Mouse (Mus musculus): ENCODE measurements at regions not wholly inside any gene's neighbourhood (a gene's known extent, or its start where the extent isn't known, plus 50 kb on each side); places are given as distances from the start of the nearest gene placed in this dataset.

DNA sequence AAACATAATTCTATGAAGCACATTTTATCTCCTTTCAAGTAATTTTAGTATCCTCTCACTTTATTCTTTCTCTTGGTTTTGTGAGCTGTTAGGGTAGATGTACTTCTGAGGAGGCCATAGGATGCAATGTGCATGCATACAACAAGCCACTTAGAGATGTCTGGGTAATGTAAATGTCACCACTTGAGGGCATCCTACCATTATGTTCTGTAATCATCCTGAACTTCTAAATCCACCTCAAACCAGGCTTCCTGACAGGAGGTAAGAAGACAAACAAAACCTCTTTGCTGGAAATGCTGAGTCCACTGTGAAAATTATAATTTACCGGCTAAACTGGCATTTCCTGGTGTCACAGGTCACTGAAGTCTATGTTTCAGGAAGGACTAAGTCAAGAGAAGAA is 946.2 kb upstream of the Slit2 start:
- Histone ChIP-seq H3K27ac (ENCODE audit: control insufficient read depth, low read depth, low read length) (no peak overlapping the region), H3K9me3 (replicated peaks; ENCODE audit: insufficient read depth, low read length) (no peaks in the 10 kb centered on the region), H3K79me2 (ENCODE audit: control insufficient read depth, insufficient read depth, low read length, poor library complexity) (no peaks in the 10 kb centered on the region), H3K36me3 (ENCODE audit: control insufficient read depth in 1 of 2, insufficient read depth in 2 of 2, low read length in 2 of 2) (no peaks in the 10 kb centered on the region), H3K4me1 (ENCODE audit: control insufficient read depth in 1 of 2, insufficient read depth in 2 of 2, low read length in 2 of 2) (no peaks in the 10 kb centered on the region), H3K4me3 (ENCODE audit: control insufficient read depth in 1 of 2, insufficient read depth in 1 of 2, low read depth in 2 of 2, low read length in 2 of 2) (no peak overlapping the region), H3K9ac (ENCODE audit: control insufficient read depth, low read depth, low read length, poor library complexity, severe bottlenecking) (no peak overlapping the region), H3K27me3 (ENCODE audit: control insufficient read depth in 1 of 2, insufficient read depth in 2 of 2, low read length in 2 of 2) (no peaks in the 10 kb centered on the region)
- DNase-seq (ENCODE audit: low read depth, low spot score): no peak
- TF ChIP-seq EP300 (IDR thresholded peaks at IDR 0.05; ENCODE audit: low read depth in 1 of 2, low read length in 2 of 2) (no peak), POLR2AphosphoS2 (IDR thresholded peaks at IDR 0.05; ENCODE audit: low read length) (no peak), RCOR1 (IDR thresholded peaks at IDR 0.05; ENCODE audit: low read depth, low read length) (no peak), NRF1 (IDR thresholded peaks at IDR 0.05; ENCODE audit: insufficient read depth, low read depth, low read length, poor library complexity, severe bottlenecking) (no peak), MAX (IDR thresholded peaks at IDR 0.05; ENCODE audit: low read length) (no peak), E2F4 (IDR thresholded peaks at IDR 0.05; ENCODE audit: borderline replicate concordance, low read depth, low read length) (no peak), MYC (IDR thresholded peaks at IDR 0.05; ENCODE audit: low read depth, low read length) (no peak), POLR2A (IDR thresholded peaks at IDR 0.05; ENCODE audit: control insufficient read depth in 1 of 2, insufficient read depth in 1 of 2, low read depth in 1 of 2, low read length in 2 of 2, poor library complexity in 1 of 2) (no peak)

DNA sequence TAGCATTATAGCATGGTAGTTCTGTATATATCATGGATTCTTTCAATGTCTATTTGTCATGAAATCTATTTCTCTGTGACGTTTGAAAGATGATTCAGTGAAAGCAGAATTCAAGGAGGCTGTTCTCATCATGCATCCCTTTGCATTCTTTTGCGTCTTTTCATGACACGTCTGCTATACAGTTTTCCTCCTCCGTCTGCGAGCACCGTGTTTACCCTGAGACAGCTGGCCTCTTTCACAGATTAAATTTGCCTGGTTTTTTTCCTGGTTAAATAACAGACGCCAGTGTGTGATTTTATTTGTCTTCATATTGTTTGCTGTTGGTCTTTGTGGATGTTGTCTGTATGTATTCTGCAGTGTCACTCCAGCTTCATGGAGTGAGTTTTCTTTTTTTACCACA is 948.9 kb upstream of the Slit2 start:
- H3K9ac ChIP-seq (ENCODE audit: control insufficient read depth, low read depth, low read length, poor library complexity, severe bottlenecking): no peak overlapping the region
- no peak overlapping the region for H3K4me3 ChIP-seq (ENCODE audit: control insufficient read depth in 1 of 2, insufficient read depth in 1 of 2, low read depth in 2 of 2, low read length in 2 of 2)
- TF ChIP-seq CTCF (IDR thresholded peaks at IDR 0.05 in 2 of 3, conservative IDR thresholded peaks at IDR 0.05 in 1 of 3; ENCODE audit: control insufficient read depth in 1 of 3, insufficient read depth in 1 of 3, low read depth in 2 of 3, low read length in 3 of 3, poor library complexity in 1 of 3, severe bottlenecking in 1 of 3): no peak
- no peak for TF ChIP-seq ELF1 (IDR thresholded peaks at IDR 0.05; ENCODE audit: low read depth, low read length)
- no peak for TF ChIP-seq ZC3H11A (IDR thresholded peaks at IDR 0.05; ENCODE audit: low read depth, low read length)
- TF ChIP-seq MAZ (IDR thresholded peaks at IDR 0.05; ENCODE audit: low read depth, low read length): no peak
- no peak for TF ChIP-seq EP300 (IDR thresholded peaks at IDR 0.05; ENCODE audit: low read depth in 1 of 2, low read length in 2 of 2)
- TF ChIP-seq CHD2 (IDR thresholded peaks at IDR 0.05; ENCODE audit: low read length): no peak
- TF ChIP-seq USF1 (IDR thresholded peaks at IDR 0.05; ENCODE audit: low read depth, low read length): no peak
- TF ChIP-seq MAX (IDR thresholded peaks at IDR 0.05; ENCODE audit: low read length): no peak
- no peak for TF ChIP-seq POLR2AphosphoS5 (IDR thresholded peaks at IDR 0.05; ENCODE audit: borderline replicate concordance, low read depth, low read length)
- no peak for TF ChIP-seq KAT2A (conservative IDR thresholded peaks at IDR 0.05; ENCODE audit: low read depth, low read length)
- no peak for TF ChIP-seq BHLHE40 (IDR thresholded peaks at IDR 0.05; ENCODE audit: borderline replicate concordance, low read depth, low read length)
- no peak for TF ChIP-seq MYB (IDR thresholded peaks at IDR 0.05; ENCODE audit: low read depth, low read length)
- TF ChIP-seq NELFE (IDR thresholded peaks at IDR 0.05; ENCODE audit: low read depth, low read length): no peak
- TF ChIP-seq ZMIZ1 (IDR thresholded peaks at IDR 0.05; ENCODE audit: low read depth, low read length): no peak
- no peak for TF ChIP-seq UBTF (IDR thresholded peaks at IDR 0.05; ENCODE audit: borderline replicate concordance, insufficient read depth, low read depth, low read length)
- no peak for TF ChIP-seq RCOR1 (IDR thresholded peaks at IDR 0.05; ENCODE audit: low read depth, low read length)
- no peak for TF ChIP-seq ETS1 (IDR thresholded peaks at IDR 0.05; ENCODE audit: low read depth, low read length)
- no peak for TF ChIP-seq CHD1 (IDR thresholded peaks at IDR 0.05; ENCODE audit: low read depth, low read length)
- no peak for TF ChIP-seq GATA1 (IDR thresholded peaks at IDR 0.05; ENCODE audit: low read depth, low read length)

More for the DNA sequence above, 948.9 kb upstream of the Slit2 start:
- Histone ChIP-seq H3K27ac (ENCODE audit: control insufficient read depth, low read depth, low read length) (no peak overlapping the region), H3K27me3 (ENCODE audit: control insufficient read depth in 1 of 2, insufficient read depth in 2 of 2, low read length in 2 of 2) (no peaks in the 10 kb centered on the region), H3K79me2 (ENCODE audit: control insufficient read depth, insufficient read depth, low read length, poor library complexity) (no peaks in the 10 kb centered on the region), H3K9me3 (replicated peaks; ENCODE audit: insufficient read depth, low read length) (no peaks in the 10 kb centered on the region), H3K36me3 (ENCODE audit: control insufficient read depth in 1 of 2, insufficient read depth in 2 of 2, low read length in 2 of 2) (no peaks in the 10 kb centered on the region), H3K4me1 (ENCODE audit: control insufficient read depth in 1 of 2, insufficient read depth in 2 of 2, low read length in 2 of 2) (no peaks in the 10 kb centered on the region)
- no peak for DNase-seq (ENCODE audit: low read depth, low spot score)
